Mouse (Mus musculus): ENCODE measurements around the gene Esrp2. TPM values are rescaled to one million over a fixed set of nuclear protein-coding genes. Genes with fewer than 3 reads are reported as not detected.

Gene Esrp2
- polyA plus RNA-seq, 1 experiment from 2014 or later = 4.0 TPM

- Histone ChIP-seq H3K4me3 (ENCODE audit: low read depth, low read length) (no peak overlapping the region), H3K27ac (ENCODE audit: low read depth, low read length) (no peak overlapping the region), H3K36me3 (ENCODE audit: control insufficient read depth, insufficient read depth, low read length) (0 out of 2 replicates have a peak, but pooled peaks cover 4% of the 10 kb centered on the region), H3K4me2 (ENCODE audit: low read depth) (no peak overlapping the region), H3K27me3 (ENCODE audit: control insufficient read depth, insufficient read depth, low read length) (no peaks in the 10 kb centered on the region), H3K9me3 (ENCODE audit: control insufficient read depth, low read length) (no peaks in the 10 kb centered on the region), H3K9ac (ENCODE audit: low read length) (no peak overlapping the region), H3K4me1 (ENCODE audit: control insufficient read depth, insufficient read depth, low read length) (no peaks in the 10 kb centered on the region)
- ATAC-seq (ENCODE audit: insufficient read depth, low FRiP score, low TSS enrichment) = no peak
- WGBS = 94% methylated on average over 1 of the region's 1 CpGs
- no peak for DNase-seq (ENCODE audit: low spot score)
Measured at GRCm38 (mm10) chr8:106126055-106126454, 10.7 kb downstream of the Esrp2 start.

- Histone ChIP-seq H3K36me3 (ENCODE audit: control insufficient read depth, insufficient read depth, low read length) (0 out of 2 replicates have a peak, but pooled peaks cover 2% of the 10 kb centered on the region), H3K9ac (ENCODE audit: low read length) (no peak overlapping the region), H3K4me1 (ENCODE audit: control insufficient read depth, insufficient read depth, low read length) (no peaks in the 10 kb centered on the region), H3K4me3 (ENCODE audit: low read depth, low read length) (no peak overlapping the region), H3K4me2 (ENCODE audit: low read depth) (no peak overlapping the region), H3K9me3 (ENCODE audit: control insufficient read depth, low read length) (no peaks in the 10 kb centered on the region), H3K27me3 (ENCODE audit: control insufficient read depth, insufficient read depth, low read length) (no peaks in the 10 kb centered on the region), H3K27ac (ENCODE audit: low read depth, low read length) (no peak overlapping the region)
- ATAC-seq (ENCODE audit: insufficient read depth, low FRiP score, low TSS enrichment) = no peak
- 86% methylated on average over 3 of the region's 3 CpGs for WGBS
- DNase-seq (ENCODE audit: low spot score) = no peak
Measured at GRCm38 (mm10) chr8:106123443-106123842, 13.3 kb downstream of the Esrp2 start.

GRCm38 (mm10) chr8:106115897-106116296, 20.9 kb downstream of the Esrp2 start:
- peaks cover 2% of the 10 kb centered on the region; the same call in 1 of the 2 replicates for H3K36me3 ChIP-seq (ENCODE audit: control insufficient read depth, insufficient read depth, low read length)

GRCm38 (mm10) chr8:106112514-106112913, 24.3 kb downstream of the Esrp2 start:
- no peak for DNase-seq (ENCODE audit: low spot score)
- Histone ChIP-seq H3K9ac (ENCODE audit: low read length) (no peak overlapping the region), H3K9me3 (ENCODE audit: control insufficient read depth, low read length) (no peaks in the 10 kb centered on the region), H3K4me2 (ENCODE audit: low read depth) (no peak overlapping the region), H3K27ac (ENCODE audit: low read depth, low read length) (no peak overlapping the region), H3K4me1 (ENCODE audit: control insufficient read depth, insufficient read depth, low read length) (no peaks in the 10 kb centered on the region), H3K36me3 (ENCODE audit: control insufficient read depth, insufficient read depth, low read length) (peaks cover 10% of the 10 kb centered on the region), H3K27me3 (ENCODE audit: control insufficient read depth, insufficient read depth, low read length) (no peaks in the 10 kb centered on the region), H3K4me3 (ENCODE audit: low read depth, low read length) (no peak overlapping the region)
- WGBS = 89% methylated on average over 1 of the region's 1 CpGs
- no peak for ATAC-seq (ENCODE audit: insufficient read depth, low FRiP score, low TSS enrichment)

More at GRCm38 (mm10) chr8:106115897-106116296, 20.9 kb downstream of the Esrp2 start:
- WGBS = 93% methylated on average over 3 of the region's 3 CpGs
- Histone ChIP-seq H3K4me2 (ENCODE audit: low read depth) (no peak overlapping the region), H3K27ac (ENCODE audit: low read depth, low read length) (no peak overlapping the region), H3K9ac (ENCODE audit: low read length) (no peak overlapping the region), H3K4me1 (ENCODE audit: control insufficient read depth, insufficient read depth, low read length) (no peaks in the 10 kb centered on the region), H3K27me3 (ENCODE audit: control insufficient read depth, insufficient read depth, low read length) (no peaks in the 10 kb centered on the region), H3K9me3 (ENCODE audit: control insufficient read depth, low read length) (no peaks in the 10 kb centered on the region), H3K4me3 (ENCODE audit: low read depth, low read length) (no peak overlapping the region)
- ATAC-seq (ENCODE audit: insufficient read depth, low FRiP score, low TSS enrichment) = no peak
- no peak for DNase-seq (ENCODE audit: low spot score)

- WGBS = 91% methylated on average over 2 of the region's 2 CpGs
- Histone ChIP-seq H3K9me3 (ENCODE audit: control insufficient read depth, low read length) (no peaks in the 10 kb centered on the region), H3K36me3 (ENCODE audit: control insufficient read depth, insufficient read depth, low read length) (peaks cover 10% of the 10 kb centered on the region), H3K27me3 (ENCODE audit: control insufficient read depth, insufficient read depth, low read length) (no peaks in the 10 kb centered on the region), H3K9ac (ENCODE audit: low read length) (no peak overlapping the region), H3K4me3 (ENCODE audit: low read depth, low read length) (no peak overlapping the region), H3K27ac (ENCODE audit: low read depth, low read length) (no peak overlapping the region), H3K4me1 (ENCODE audit: control insufficient read depth, insufficient read depth, low read length) (no peaks in the 10 kb centered on the region), H3K4me2 (ENCODE audit: low read depth) (no peak overlapping the region)
- ATAC-seq (ENCODE audit: insufficient read depth, low FRiP score, low TSS enrichment) = no peak
- no peak for DNase-seq (ENCODE audit: low spot score)
Measured at GRCm38 (mm10) chr8:106112041-106112440, 24.7 kb downstream of the Esrp2 start.

- ATAC-seq (ENCODE audit: insufficient read depth, low FRiP score, low TSS enrichment) (no peak), DNase-seq (ENCODE audit: low spot score) (no peak)
- WGBS = 90% methylated on average over 3 of the region's 3 CpGs
Measured at GRCm38 (mm10) chr8:106108729-106109128, 28.0 kb downstream of the Esrp2 start.

GRCm38 (mm10) chr8:106108080-106108479, 28.7 kb downstream of the Esrp2 start:
- DNase-seq (ENCODE audit: low spot score) (no peak), ATAC-seq (ENCODE audit: insufficient read depth, low FRiP score, low TSS enrichment) (no peak)
- peaks cover 10% of the 10 kb centered on the region; the same call in 1 of the 2 replicates for H3K36me3 ChIP-seq (ENCODE audit: control insufficient read depth, insufficient read depth, low read length)
- no peak overlapping the region for H3K4me2 ChIP-seq (ENCODE audit: low read depth)
- no peaks in the 10 kb centered on the region for H3K9me3 ChIP-seq (ENCODE audit: control insufficient read depth, low read length)
- no peak overlapping the region for H3K4me3 ChIP-seq (ENCODE audit: low read depth, low read length)
- 95% methylated on average over 4 of the region's 4 CpGs for WGBS
- no peaks in the 10 kb centered on the region for H3K4me1 ChIP-seq (ENCODE audit: control insufficient read depth, insufficient read depth, low read length)
- no peak overlapping the region for H3K9ac ChIP-seq (ENCODE audit: low read length)
- H3K27me3 ChIP-seq (ENCODE audit: control insufficient read depth, insufficient read depth, low read length) = no peaks in the 10 kb centered on the region
- no peak overlapping the region for H3K27ac ChIP-seq (ENCODE audit: low read depth, low read length)

More at GRCm38 (mm10) chr8:106108729-106109128, 28.0 kb downstream of the Esrp2 start:
- no peaks in the 10 kb centered on the region for H3K9me3 ChIP-seq (ENCODE audit: control insufficient read depth, low read length)
- H3K27ac ChIP-seq (ENCODE audit: low read depth, low read length) = no peak overlapping the region
- no peak overlapping the region for H3K4me2 ChIP-seq (ENCODE audit: low read depth)
- no peaks in the 10 kb centered on the region for H3K4me1 ChIP-seq (ENCODE audit: control insufficient read depth, insufficient read depth, low read length)
- no peak overlapping the region for H3K9ac ChIP-seq (ENCODE audit: low read length)
- H3K27me3 ChIP-seq (ENCODE audit: control insufficient read depth, insufficient read depth, low read length) = no peaks in the 10 kb centered on the region
- H3K36me3 ChIP-seq (ENCODE audit: control insufficient read depth, insufficient read depth, low read length) = peaks cover 10% of the 10 kb centered on the region; the same call in 1 of the 2 replicates
- no peak overlapping the region for H3K4me3 ChIP-seq (ENCODE audit: low read depth, low read length)

GRCm38 (mm10) chr8:106106193-106106592, 30.6 kb downstream of the Esrp2 start:
- Histone ChIP-seq H3K9me3 (ENCODE audit: control insufficient read depth, low read length) (no peaks in the 10 kb centered on the region), H3K4me1 (ENCODE audit: control insufficient read depth, insufficient read depth, low read length) (no peaks in the 10 kb centered on the region), H3K27ac (ENCODE audit: low read depth, low read length) (no peak overlapping the region), H3K4me3 (ENCODE audit: low read depth, low read length) (no peak overlapping the region), H3K27me3 (ENCODE audit: control insufficient read depth, insufficient read depth, low read length) (no peaks in the 10 kb centered on the region), H3K36me3 (ENCODE audit: control insufficient read depth, insufficient read depth, low read length) (peaks cover 10% of the 10 kb centered on the region; the same call in 1 of the 2 replicates), H3K4me2 (ENCODE audit: low read depth) (no peak overlapping the region), H3K9ac (ENCODE audit: low read length) (no peak overlapping the region)
- DNase-seq (ENCODE audit: low spot score) (no peak), ATAC-seq (ENCODE audit: insufficient read depth, low FRiP score, low TSS enrichment) (no peak)
- WGBS = 92% methylated on average over 1 of the region's 1 CpGs

GRCm38 (mm10) chr8:106103888-106104287, 32.9 kb downstream of the Esrp2 start:
- Histone ChIP-seq H3K27ac (ENCODE audit: low read depth, low read length) (no peak overlapping the region), H3K27me3 (ENCODE audit: control insufficient read depth, insufficient read depth, low read length) (no peaks in the 10 kb centered on the region), H3K4me2 (ENCODE audit: low read depth) (no peak overlapping the region), H3K4me1 (ENCODE audit: control insufficient read depth, insufficient read depth, low read length) (no peaks in the 10 kb centered on the region), H3K9ac (ENCODE audit: low read length) (no peak overlapping the region), H3K4me3 (ENCODE audit: low read depth, low read length) (no peak overlapping the region), H3K36me3 (ENCODE audit: control insufficient read depth, insufficient read depth, low read length) (peaks cover 8% of the 10 kb centered on the region; the same call in 1 of the 2 replicates), H3K9me3 (ENCODE audit: control insufficient read depth, low read length) (no peaks in the 10 kb centered on the region)
- DNase-seq (ENCODE audit: low spot score) (no peak), ATAC-seq (ENCODE audit: insufficient read depth, low FRiP score, low TSS enrichment) (no peak)
- 91% methylated on average over 2 of the region's 2 CpGs for WGBS
